Mouse (Mus musculus): Measurements from ENCODE around the gene Rimbp3. TPM values are rescaled to one million over a fixed set of nuclear protein-coding genes. Genes with fewer than 3 reads are reported as not detected.
A peak's percentile ranks its signal among the peaks of the same experiment; 100 is the strongest.
"Not testable (repeated sequence)": the region's sequence is repeated elsewhere in the genome, so short reads cannot be mapped to it uniquely, and the experiment has no call there.

Gene Rimbp3
- polyA plus RNA-seq, 1 experiment from 2014 or later, result 2.3 TPM

DNA sequence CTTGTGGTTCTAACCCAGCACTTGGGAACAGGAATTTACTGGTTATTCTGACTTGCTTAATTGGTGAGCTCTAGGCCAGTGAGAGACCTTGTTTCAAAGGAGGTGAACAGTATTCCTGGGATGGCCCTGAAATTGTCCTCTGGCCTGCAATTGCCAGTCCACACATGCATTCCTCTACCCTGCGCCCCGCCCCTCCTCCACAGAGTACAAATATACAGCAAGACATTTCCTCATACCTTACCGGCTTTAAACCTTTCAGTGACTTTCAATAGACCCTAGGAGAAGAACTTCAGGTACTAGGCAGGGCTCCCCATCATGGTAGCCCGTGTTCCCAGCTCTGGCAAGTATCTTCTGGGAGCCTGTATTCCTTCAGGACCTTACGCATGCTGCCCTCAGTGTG, 17.2 kb downstream of the Rimbp3 start:
- H3K9ac ChIP-seq (replicated peaks), result no peak overlapping the region
- H3K36me3 ChIP-seq, result no peaks in the 10 kb centered on the region
- no peak overlapping the region for H3K4me3 ChIP-seq
- 91% methylated on average over 5 of the region's 5 CpGs for WGBS
- H3K27ac ChIP-seq (replicated peaks), result no peak overlapping the region
- H3K27me3 ChIP-seq, result no peaks in the 10 kb centered on the region
- peaks cover 7% of the 10 kb centered on the region; the same call in 1 of the 2 replicates for H3K9me3 ChIP-seq
- no peaks in the 10 kb centered on the region for H3K4me1 ChIP-seq
- ATAC-seq (ENCODE audit: low FRiP score, low read depth), result no peak
- no peak overlapping the region for H3K4me2 ChIP-seq (replicated peaks)

DNA sequence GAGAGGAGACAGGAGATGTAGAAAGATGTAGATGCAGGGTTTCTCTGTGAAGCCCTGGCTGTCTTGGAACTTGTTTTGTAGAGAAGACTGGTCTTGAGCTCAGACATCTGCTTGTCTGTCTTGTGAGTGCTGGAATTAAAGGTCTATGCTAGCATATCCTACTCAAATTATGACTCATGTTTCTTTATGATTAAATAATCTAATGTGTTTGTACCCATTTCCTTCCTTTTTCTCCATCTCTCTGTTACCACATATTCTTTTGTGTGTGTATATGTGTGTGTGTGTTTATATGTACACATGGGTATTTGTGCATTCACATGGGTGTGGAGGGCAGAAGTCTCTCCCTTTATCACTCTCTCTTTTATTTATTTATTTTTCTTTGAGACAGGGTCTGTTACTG, 18.1 kb downstream of the Rimbp3 start:
- no peak overlapping the region for H3K27ac ChIP-seq (replicated peaks)
- no peak for ATAC-seq (ENCODE audit: low FRiP score, low read depth)
- H3K4me3 ChIP-seq, result no peak overlapping the region

DNA sequence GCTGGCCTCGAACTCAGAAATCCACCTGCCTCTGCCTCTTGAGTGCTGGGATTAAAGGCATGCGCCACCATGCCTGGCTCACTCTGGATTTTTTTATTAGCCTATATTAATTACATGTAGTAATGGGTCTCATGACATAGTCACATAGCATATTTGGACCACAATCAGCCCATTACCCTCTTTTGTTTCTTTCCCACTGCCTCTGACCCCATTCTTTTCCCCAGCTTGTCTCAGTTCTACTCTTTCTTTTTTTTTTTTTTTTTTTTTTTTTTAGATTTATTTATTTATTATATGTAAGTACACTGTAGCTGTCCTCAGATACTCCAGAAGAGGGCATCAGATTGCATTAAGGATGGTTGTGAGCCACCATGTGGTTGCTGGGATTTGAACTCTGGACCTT, 23.1 kb downstream of the Rimbp3 start:
- 93% methylated on average over 2 of the region's 2 CpGs for WGBS
- not testable (repeated sequence) for H3K36me3 ChIP-seq; H3K4me3 ChIP-seq; H3K27ac ChIP-seq (replicated peaks); ATAC-seq (ENCODE audit: low FRiP score, low read depth); H3K9me3 ChIP-seq; H3K27me3 ChIP-seq; H3K4me2 ChIP-seq (replicated peaks); H3K9ac ChIP-seq (replicated peaks)
- peaks cover 28% of the 10 kb centered on the region for H3K4me1 ChIP-seq

More for the DNA sequence above, 18.1 kb downstream of the Rimbp3 start:
- Histone ChIP-seq H3K36me3 (no peaks in the 10 kb centered on the region), H3K4me2 (replicated peaks) (no peak overlapping the region), H3K27me3 (no peaks in the 10 kb centered on the region), H3K9me3 (peaks cover 7% of the 10 kb centered on the region; the same call in 1 of the 2 replicates), H3K9ac (replicated peaks) (no peak overlapping the region), H3K4me1 (no peaks in the 10 kb centered on the region)

- Histone ChIP-seq H3K9ac (replicated peaks) (peak within 1 kb of the TSS; percentile 89), H3K4me1 (peaks cover 31% of the 10 kb centered on the region), H3K4me3 (peak within 1 kb of the TSS; percentile 90), H3K36me3 (no peaks in the 10 kb centered on the region), H3K9me3 (peaks cover 7% of the 10 kb centered on the region; the same call in 1 of the 2 replicates), H3K4me2 (replicated peaks) (peak within 1 kb of the TSS; percentile 89), H3K27ac (replicated peaks) (peak within 1 kb of the TSS; percentile 95), H3K27me3 (0 out of 2 replicates have a peak, but pooled peaks cover 3% of the 10 kb centered on the region)
- ATAC-seq (ENCODE audit: low FRiP score, low read depth), result peak; percentile 98
- under 1% methylated on average over 58 of the region's 59 CpGs for WGBS
These were observed 24.6 kb downstream of the Rimbp3 start, which contains the start of gene Hic2 for GRCm38 (mm10) chr16:17232794-17233701. Hic2 (plus strand) TSS chr16:17233572.

DNA sequence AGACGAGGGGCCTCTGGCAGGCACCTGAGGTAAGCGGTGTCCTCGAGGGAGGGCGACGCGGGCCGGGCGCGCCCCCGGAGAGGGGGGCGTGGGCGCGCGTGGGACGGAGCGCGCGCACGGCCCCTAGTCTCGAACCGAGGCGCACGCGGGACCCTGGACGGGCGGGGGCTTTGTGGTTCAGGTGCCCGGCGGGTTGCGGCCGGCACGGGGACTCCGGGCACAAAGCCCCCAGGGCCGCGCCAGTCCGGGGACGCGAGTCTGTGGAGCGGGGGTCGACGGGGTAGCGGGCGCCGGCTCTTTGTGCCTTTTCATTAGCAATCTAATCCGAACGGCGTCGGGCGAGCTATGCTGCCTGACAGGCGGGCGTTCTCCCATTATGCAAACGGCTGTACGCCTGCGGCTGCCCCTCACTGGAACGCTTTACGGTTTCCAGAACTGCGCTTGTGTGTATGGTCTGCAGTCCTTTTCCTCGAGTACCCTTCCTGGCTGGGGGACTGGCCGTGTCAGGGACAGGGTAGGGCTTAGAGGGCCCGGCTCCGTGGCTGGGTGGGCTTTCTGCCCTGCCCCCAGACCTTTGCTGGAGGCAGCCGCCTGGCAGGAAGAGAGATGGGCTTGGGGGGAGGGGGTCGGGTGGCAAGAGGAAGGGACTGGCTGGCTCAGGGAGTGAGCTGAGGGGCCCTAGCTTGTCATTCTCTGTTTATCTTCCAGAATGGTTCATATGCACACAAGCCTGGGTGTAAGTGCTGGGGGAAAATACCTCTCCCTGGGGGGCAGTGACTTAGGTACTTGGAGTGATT, 25.5 kb downstream of the Rimbp3 start:
- Histone ChIP-seq H3K4me3 (peak overlapping the region; percentile 90), H3K9ac (replicated peaks) (peak overlapping the region; percentile 89), H3K36me3 (no peaks in the 10 kb centered on the region), H3K9me3 (peaks cover 7% of the 10 kb centered on the region; the same call in 1 of the 2 replicates), H3K4me2 (replicated peaks) (peak overlapping the region; percentile 89), H3K27me3 (0 out of 2 replicates have a peak, but pooled peaks cover 3% of the 10 kb centered on the region), H3K4me1 (peaks cover 38% of the 10 kb centered on the region), H3K27ac (replicated peaks) (peak overlapping the region; percentile 95)
- under 1% methylated on average over 38 of the region's 62 CpGs for WGBS
- peak; percentile 79 for ATAC-seq (ENCODE audit: low FRiP score, low read depth)

GRCm38 (mm10) chr16:17234499-17234895, 26.1 kb downstream of the Rimbp3 start:
- WGBS, result 2% methylated on average over 12 of the region's 12 CpGs
- ATAC-seq (ENCODE audit: low FRiP score, low read depth), result no peak
- H3K4me1 ChIP-seq, result peaks cover 44% of the 10 kb centered on the region

DNA sequence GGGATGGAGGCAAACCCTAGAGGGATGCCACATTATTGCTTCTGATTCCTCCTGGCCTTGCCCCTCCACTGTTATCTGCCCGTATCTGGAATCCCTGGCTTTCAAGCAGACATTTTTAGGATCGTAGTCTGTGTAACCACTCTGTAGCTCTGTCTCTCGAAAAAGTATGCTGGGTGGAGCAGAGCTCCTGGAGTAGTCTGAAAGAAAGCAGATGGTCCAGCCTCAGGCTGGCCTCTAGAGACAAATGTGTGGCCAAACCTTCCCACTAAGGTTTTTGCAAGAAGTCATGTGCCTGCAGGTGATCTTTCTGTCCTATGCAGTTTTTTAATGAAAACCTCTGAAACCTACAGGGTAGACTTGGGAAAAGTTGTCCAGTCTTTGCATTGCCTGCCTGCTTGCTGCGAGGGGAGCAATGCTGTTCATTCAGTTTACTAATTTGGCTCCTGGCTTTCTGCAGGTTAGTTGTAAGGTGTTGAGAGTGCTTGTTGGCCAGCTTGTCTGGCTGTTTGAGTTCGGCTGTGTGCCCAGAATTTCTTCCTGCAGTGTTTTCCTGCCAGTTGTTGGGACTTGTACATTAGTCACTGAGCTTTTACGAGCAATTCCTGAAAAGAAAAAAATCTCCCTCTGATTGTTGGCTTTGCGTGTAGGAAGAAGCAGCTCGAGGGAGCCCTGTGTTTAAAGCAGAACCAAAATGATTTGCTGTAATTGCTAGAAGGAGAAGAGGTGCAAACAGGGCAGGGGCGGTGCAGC, 26.7 kb downstream of the Rimbp3 start:
- H3K9ac ChIP-seq (replicated peaks), result peak overlapping the region; percentile 89
- 63% methylated on average over 9 of the region's 9 CpGs for WGBS

More at GRCm38 (mm10) chr16:17234499-17234895, 26.1 kb downstream of the Rimbp3 start:
- Histone ChIP-seq H3K4me2 (replicated peaks) (peak overlapping the region; percentile 89), H3K9me3 (peaks cover 7% of the 10 kb centered on the region; the same call in 1 of the 2 replicates), H3K27me3 (0 out of 2 replicates have a peak, but pooled peaks cover 3% of the 10 kb centered on the region), H3K27ac (replicated peaks) (peak overlapping the region; percentile 95), H3K36me3 (no peaks in the 10 kb centered on the region), H3K9ac (replicated peaks) (peak overlapping the region; percentile 89), H3K4me3 (peak overlapping the region; percentile 90)

DNA sequence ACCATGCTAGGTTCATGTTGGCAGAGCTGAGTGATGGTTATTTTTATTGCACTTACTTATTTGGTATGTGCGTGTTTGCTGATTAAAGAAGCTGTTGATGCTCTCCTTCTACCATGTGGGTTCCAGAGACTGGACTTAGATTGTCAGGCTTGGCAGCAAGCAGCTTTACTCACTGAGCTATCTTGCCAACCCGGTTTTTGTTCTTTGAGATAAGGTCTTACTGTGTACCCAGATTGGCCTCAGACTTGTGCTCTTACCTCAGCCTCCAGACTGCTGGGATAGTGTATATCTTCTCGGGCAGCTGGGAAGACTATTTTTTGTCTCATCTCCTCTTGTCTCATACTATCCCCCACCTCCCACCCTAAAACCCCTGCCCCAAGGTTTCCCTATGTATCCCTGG, 29.2 kb downstream of the Rimbp3 start:
- peaks cover 46% of the 10 kb centered on the region for H3K4me1 ChIP-seq
- H3K4me2 ChIP-seq (replicated peaks), result no peak overlapping the region
- no peaks in the 10 kb centered on the region for H3K36me3 ChIP-seq
- WGBS, result 86% methylated on average over 3 of the region's 3 CpGs
- no peak overlapping the region for H3K9ac ChIP-seq (replicated peaks)
- no peak for ATAC-seq (ENCODE audit: low FRiP score, low read depth)
- H3K4me3 ChIP-seq, result no peak overlapping the region
- no peak overlapping the region for H3K27ac ChIP-seq (replicated peaks)
- no peaks in the 10 kb centered on the region for H3K9me3 ChIP-seq
- no peaks in the 10 kb centered on the region for H3K27me3 ChIP-seq

More for the DNA sequence above, 26.7 kb downstream of the Rimbp3 start:
- Histone ChIP-seq H3K27me3 (0 out of 2 replicates have a peak, but pooled peaks cover 3% of the 10 kb centered on the region), H3K9me3 (peaks cover under 1% of the 10 kb centered on the region; the same call in 1 of the 2 replicates), H3K4me2 (replicated peaks) (peak overlapping the region; percentile 89), H3K27ac (replicated peaks) (peak overlapping the region; percentile 95; the same call in 1 of the 2 replicates), H3K4me3 (peak overlapping the region; percentile 90), H3K4me1 (peaks cover 47% of the 10 kb centered on the region), H3K36me3 (no peaks in the 10 kb centered on the region)
- ATAC-seq (ENCODE audit: low FRiP score, low read depth), result no peak

- no peak overlapping the region for H3K4me2 ChIP-seq (replicated peaks)
- no peak overlapping the region for H3K27ac ChIP-seq (replicated peaks)
- no peak overlapping the region for H3K4me3 ChIP-seq
- H3K9me3 ChIP-seq, result no peaks in the 10 kb centered on the region
- ATAC-seq (ENCODE audit: low FRiP score, low read depth), result no peak
- no peaks in the 10 kb centered on the region for H3K36me3 ChIP-seq
- no peak overlapping the region for H3K9ac ChIP-seq (replicated peaks)
- 82% methylated on average over 2 of the region's 2 CpGs for WGBS
- H3K27me3 ChIP-seq, result no peaks in the 10 kb centered on the region
- peaks cover 45% of the 10 kb centered on the region for H3K4me1 ChIP-seq
These were observed 31.0 kb downstream of the Rimbp3 start for GRCm38 (mm10) chr16:17239409-17239808.

DNA sequence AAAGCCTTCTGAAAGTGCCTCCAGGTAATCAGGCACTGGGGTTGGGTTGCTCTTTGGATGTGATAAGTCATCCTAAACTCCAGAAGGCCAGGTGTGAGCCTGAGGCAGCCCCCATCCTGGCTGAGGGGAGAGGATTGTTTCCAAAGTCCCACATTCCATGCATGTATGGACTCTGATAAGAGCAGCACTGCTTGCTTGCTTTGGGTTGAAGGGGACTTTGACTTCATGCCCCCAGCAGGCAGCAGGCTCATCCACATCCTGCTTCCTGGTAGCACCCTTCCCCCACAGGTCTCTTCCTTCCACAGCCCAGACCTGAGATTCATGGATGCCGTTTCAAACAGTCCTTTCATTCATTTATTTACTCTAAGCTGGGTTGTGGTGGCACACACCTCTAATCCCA, 35.3 kb downstream of the Rimbp3 start:
- 76% methylated on average over 1 of the region's 1 CpGs for WGBS
- Histone ChIP-seq H3K27me3 (no peaks in the 10 kb centered on the region), H3K4me1 (peaks cover 17% of the 10 kb centered on the region), H3K9ac (replicated peaks) (no peak overlapping the region), H3K36me3 (no peaks in the 10 kb centered on the region), H3K9me3 (no peaks in the 10 kb centered on the region), H3K4me2 (replicated peaks) (no peak overlapping the region), H3K27ac (replicated peaks) (no peak overlapping the region), H3K4me3 (no peak overlapping the region)
- no peak for ATAC-seq (ENCODE audit: low FRiP score, low read depth)

DNA sequence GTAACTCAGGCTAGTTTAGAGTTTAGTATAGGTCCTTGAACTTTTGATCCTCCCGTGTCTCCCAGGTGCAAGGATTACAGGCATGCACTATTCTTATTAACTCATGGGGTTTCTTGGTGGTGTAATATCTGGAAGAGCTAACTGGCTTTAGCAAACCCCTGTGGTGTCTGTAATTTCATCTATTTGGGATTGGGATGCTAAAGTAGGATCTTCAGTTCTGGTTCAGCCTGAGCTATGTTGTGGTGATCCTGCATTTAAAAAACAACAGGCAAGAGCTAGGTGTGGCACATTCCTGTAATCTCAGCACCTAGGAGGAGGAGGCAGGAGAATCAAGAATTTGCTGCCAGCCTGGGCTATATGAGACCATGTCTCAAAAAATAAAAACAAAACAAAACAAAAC, 36.6 kb downstream of the Rimbp3 start:
- Histone ChIP-seq H3K36me3 (no peaks in the 10 kb centered on the region), H3K4me2 (replicated peaks) (no peak overlapping the region), H3K4me1 (peaks cover 9% of the 10 kb centered on the region; the same call in 1 of the 2 replicates), H3K27me3 (no peaks in the 10 kb centered on the region), H3K4me3 (no peak overlapping the region), H3K27ac (replicated peaks) (no peak overlapping the region), H3K9ac (replicated peaks) (no peak overlapping the region), H3K9me3 (no peaks in the 10 kb centered on the region)
- WGBS, result 80% methylated on average over 1 of the region's 1 CpGs
- no peak for ATAC-seq (ENCODE audit: low FRiP score, low read depth)

All from midbrain, embryonic 12.5 days (tissue).